Mouse (Mus musculus) small intestine, adult 2 months (tissue): ENCODE results near the gene Prune1. TPM values are rescaled to one million over a fixed set of nuclear protein-coding genes. Genes with fewer than 3 reads are reported as not detected.

Experiments used
- H3K27ac ChIP-seq: fragments of 200-500 bp; 2 replicates; pipeline ENCODE4 v1.5.1; 2012; ENCODE audit warnings: low read depth, low read length, control low read depth, inconsistent platforms; ENCODE audit not compliant: insufficient read depth
- H3K27me3 ChIP-seq: fragments of 200-500 bp; 2 replicates; pipeline ENCODE4 v1.6.1; 2012; ENCODE audit warnings: mild to moderate bottlenecking, moderate library complexity, low read length, inconsistent platforms; ENCODE audit not compliant: control insufficient read depth, insufficient read depth
- H3K36me3 ChIP-seq: fragments of 200-500 bp; 2 replicates; pipeline ENCODE4 v1.6.1; 2012; ENCODE audit warnings: mild to moderate bottlenecking, low read length, control low read depth, inconsistent platforms; ENCODE audit not compliant: control insufficient read depth, insufficient read depth
- H3K4me1 ChIP-seq: fragments of 200-500 bp; 2 replicates; pipeline ENCODE4 v1.6.1; 2012; ENCODE audit warnings: low read length, inconsistent platforms, mixed read lengths; ENCODE audit not compliant: control insufficient read depth, insufficient read depth, insufficient read length
- H3K4me3 ChIP-seq: fragments of 200-500 bp; 2 replicates; pipeline ENCODE4 v1.5.1; 2012; ENCODE audit warnings: low read depth, mild to moderate bottlenecking, control low read depth, inconsistent platforms, low read length, moderate library complexity
- CTCF ChIP-seq: fragments of 200-500 bp; IDR thresholded peaks from 2 replicates; pipeline ENCODE4 v1.5.1; 2012; ENCODE audit warnings: low read depth, mild to moderate bottlenecking, control low read depth, inconsistent platforms, low read length, moderate library complexity, mixed read lengths; ENCODE audit not compliant: insufficient replicate concordance, insufficient read length; ENCODE audit errors: extremely low read depth
- POLR2A ChIP-seq: fragments of 200-500 bp; IDR thresholded peaks from 2 replicates; pipeline ENCODE4 v1.6.1; 2012; ENCODE audit warnings: low read depth, mild to moderate bottlenecking, control low read depth, inconsistent platforms, low read length, moderate library complexity
- WGBS: fragments of 180-500 bp; shearing (Covaris S2); methylation state at CpG from one replicate; pipeline ENCODE4 v1.1.7; 2018; 5-methylcytosine and 5-hydroxymethylcytosine counted together
- polyA plus RNA-seq: library from polyadenylated mRNA; depleted of rRNA; stranded (reverse); fragments of >200 nt; gene quantifications from 2 replicates; pipeline ENCODE4 v1.2.3, GENCODE M21; 2012

Gene Prune1
- polyA plus RNA-seq, 1 experiment, result 11.5 TPM

DNA sequence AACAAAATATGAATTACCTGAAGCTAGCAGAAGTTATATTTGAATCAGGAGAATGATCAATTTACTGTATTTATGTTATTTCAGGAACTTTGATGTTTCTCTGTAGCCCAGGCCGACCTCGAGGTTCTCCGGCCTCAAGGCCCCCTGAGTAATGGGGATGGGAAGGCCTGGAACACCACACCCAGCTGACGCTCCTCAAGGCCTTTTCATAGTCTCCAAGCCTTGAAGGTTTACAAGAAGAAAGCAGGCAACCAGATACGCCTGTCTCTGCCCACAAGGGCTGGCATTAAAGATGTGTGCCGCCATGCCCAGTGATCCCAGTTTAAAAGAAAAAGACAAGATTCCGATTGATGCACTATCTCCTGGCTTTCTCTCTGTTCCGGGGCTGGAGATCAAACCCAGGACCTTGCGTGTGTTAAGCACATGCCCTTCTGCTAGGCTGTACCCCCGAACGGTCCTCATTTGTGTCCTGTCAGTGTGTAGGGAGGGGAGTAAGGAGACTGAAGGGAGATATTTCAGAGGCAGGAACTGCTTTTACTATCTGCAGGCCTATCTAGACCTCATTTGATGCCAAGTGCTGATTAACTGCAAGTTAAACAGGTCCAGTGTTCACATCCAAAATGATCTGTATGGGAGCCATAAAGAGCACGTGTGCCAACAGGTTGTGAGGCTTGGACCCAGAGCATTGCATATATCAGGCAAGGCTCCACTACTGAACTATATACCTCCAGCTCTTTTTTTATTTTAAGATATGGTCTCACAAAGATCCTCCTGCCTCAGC, 2.8 kb upstream of the Prune1 start:
- no peak overlapping the region for H3K27ac ChIP-seq
- WGBS, result 74% methylated on average over 12 of the region's 12 CpGs
- H3K4me1 ChIP-seq, result peaks cover 3% of the 10 kb centered on the region; the same call in 1 of the 2 replicates

DNA sequence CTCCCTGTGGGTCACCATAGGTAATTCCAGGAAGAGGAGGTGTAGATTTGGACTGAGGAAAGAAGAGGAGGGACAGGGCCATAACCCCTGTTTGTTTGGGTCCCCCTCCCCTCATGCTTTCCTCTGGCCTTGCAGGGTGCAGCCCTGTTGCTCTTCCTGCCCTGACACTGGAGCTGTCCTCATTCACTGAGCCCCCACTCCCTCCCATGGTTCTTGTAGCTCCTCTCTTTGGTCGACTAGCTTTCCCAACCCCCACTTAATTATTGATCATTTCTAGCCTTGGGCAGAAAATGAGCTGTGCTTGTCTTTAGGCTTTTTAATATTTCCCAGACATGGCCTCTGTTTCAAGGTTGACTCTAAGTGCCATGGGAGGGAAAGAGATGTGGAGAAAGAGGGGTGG, 2.2 kb upstream of the Prune1 start:
- Histone ChIP-seq H3K27ac (no peak overlapping the region), H3K4me1 (peaks cover 3% of the 10 kb centered on the region; the same call in 1 of the 2 replicates), H3K36me3 (peaks cover 15% of the 10 kb centered on the region), H3K27me3 (no peaks in the 10 kb centered on the region), H3K4me3 (peak overlapping the region; percentile 41)
- TF ChIP-seq CTCF (no peak), POLR2A (no peak)
- WGBS, result 4% methylated on average over 1 of the region's 1 CpGs

More for the DNA sequence above, 2.8 kb upstream of the Prune1 start:
- Histone ChIP-seq H3K4me3 (peak overlapping the region; percentile 0; the same call in 1 of the 2 replicates), H3K36me3 (peaks cover 18% of the 10 kb centered on the region), H3K27me3 (no peaks in the 10 kb centered on the region)
- TF ChIP-seq POLR2A (no peak), CTCF (no peak)

DNA sequence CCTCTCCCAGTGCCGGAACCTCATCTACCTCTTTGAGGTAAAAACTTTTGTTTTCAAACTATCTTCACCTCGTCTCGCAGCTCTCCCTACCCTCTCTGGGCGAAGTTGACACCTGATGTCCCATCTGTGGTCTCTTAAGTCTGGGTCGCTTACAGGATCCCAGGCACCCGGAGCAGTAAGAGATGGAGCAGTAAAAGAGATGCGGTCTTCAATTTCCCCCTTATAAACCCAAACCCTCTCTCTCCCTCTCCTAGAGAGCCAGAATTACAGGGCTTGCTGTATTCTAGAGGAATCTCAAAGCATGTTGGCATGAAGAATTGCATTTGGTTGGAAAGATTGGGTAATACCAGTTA, 1.7 kb upstream of the Prune1 start:
- 2% methylated on average over 7 of the region's 7 CpGs for WGBS
- TF ChIP-seq CTCF (no peak), POLR2A (no peak)
- peaks cover 3% of the 10 kb centered on the region; the same call in 1 of the 2 replicates for H3K4me1 ChIP-seq
- H3K36me3 ChIP-seq, result peaks cover 13% of the 10 kb centered on the region
- H3K4me3 ChIP-seq, result peak overlapping the region; percentile 85
- H3K27me3 ChIP-seq, result no peaks in the 10 kb centered on the region
- H3K27ac ChIP-seq, result peak overlapping the region; percentile 88

- Histone ChIP-seq H3K27me3 (no peaks in the 10 kb centered on the region), H3K4me3 (peak overlapping the region; percentile 85), H3K27ac (peak overlapping the region; percentile 88), H3K4me1 (peaks cover 3% of the 10 kb centered on the region; the same call in 1 of the 2 replicates), H3K36me3 (peaks cover 7% of the 10 kb centered on the region)
- TF ChIP-seq POLR2A (peak; percentile 70), CTCF (no peak)
- under 1% methylated on average over 51 of the region's 51 CpGs for WGBS
These were observed 1.2 kb upstream of the Prune1 start for GRCm38 (mm10) chr3:95282865-95283588.

DNA sequence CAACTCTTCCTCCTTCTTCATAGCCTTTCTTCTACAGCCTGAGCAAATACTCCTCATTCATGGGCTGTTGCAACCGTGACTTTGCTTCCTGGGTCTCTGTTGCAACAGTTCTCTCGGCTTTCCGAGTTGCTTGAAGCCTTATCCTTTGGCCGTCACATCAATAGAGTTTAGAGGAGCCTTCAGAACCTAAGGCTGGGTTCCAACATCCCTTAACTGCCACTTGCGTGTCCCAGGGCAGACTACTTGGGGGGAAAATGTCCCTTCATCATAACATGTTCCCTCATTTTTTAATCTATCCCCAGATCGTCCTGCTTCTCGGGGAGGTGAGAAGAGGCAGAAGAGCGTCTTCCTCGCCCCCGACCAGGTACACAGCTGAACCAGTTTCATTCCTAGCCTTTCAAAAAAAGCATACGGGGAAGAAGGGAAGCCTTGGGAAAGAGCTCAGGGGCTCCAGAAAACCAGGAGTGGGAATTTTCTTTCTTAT, 547 bp upstream of the Prune1 start:
- peak overlapping the region; percentile 85 for H3K4me3 ChIP-seq
- WGBS, result 1% methylated on average over 11 of the region's 11 CpGs
- no peaks in the 10 kb centered on the region for H3K27me3 ChIP-seq
- no peak for TF ChIP-seq POLR2A
- no peak for TF ChIP-seq CTCF
- peak overlapping the region; percentile 88 for H3K27ac ChIP-seq
- H3K4me1 ChIP-seq, result peaks cover 4% of the 10 kb centered on the region; the same call in 1 of the 2 replicates
- H3K36me3 ChIP-seq, result peaks cover 1% of the 10 kb centered on the region; the same call in 1 of the 2 replicates

GRCm38 (mm10) chr3:95280747-95281146, 1.1 kb downstream of the Prune1 start:
- Histone ChIP-seq H3K27me3 (no peaks in the 10 kb centered on the region), H3K4me1 (peaks cover 6% of the 10 kb centered on the region; the same call in 1 of the 2 replicates), H3K4me3 (peak overlapping the region; percentile 77), H3K27ac (peak overlapping the region; percentile 76), H3K36me3 (no peaks in the 10 kb centered on the region)
- TF ChIP-seq POLR2A (no peak), CTCF (no peak)
- 7% methylated on average over 8 of the region's 8 CpGs for WGBS

GRCm38 (mm10) chr3:95277149-95277551, 4.7 kb downstream of the Prune1 start:
- WGBS, result 79% methylated on average over 1 of the region's 1 CpGs
- no peaks in the 10 kb centered on the region for H3K36me3 ChIP-seq
- H3K4me3 ChIP-seq, result no peak overlapping the region
- TF ChIP-seq CTCF (no peak), POLR2A (no peak)
- no peaks in the 10 kb centered on the region for H3K27me3 ChIP-seq
- peaks cover 3% of the 10 kb centered on the region; the same call in 1 of the 2 replicates for H3K4me1 ChIP-seq
- peak overlapping the region; percentile 61 for H3K27ac ChIP-seq
